Mouse (Mus musculus) CD4-positive helper T cell, adult 2 months (primary cell): ENCODE data around the gene Spcs2.
A peak's percentile ranks its signal among the peaks of the same experiment; 100 is the strongest.

Source experiments
- DNase-seq: peaks from one replicate; pipeline ENCODE4 v3.0.0-alpha.2; 2012; ENCODE audit warnings: low read depth, missing footprints, low spot score

The Spcs2 gene

GRCm38 (mm10) chr7:99863362-99863761 lies at the start of gene Spcs2:
TSS of gene Spcs2 (minus strand) at chr7:99863462.
- DNase-seq = no peak

DNA sequence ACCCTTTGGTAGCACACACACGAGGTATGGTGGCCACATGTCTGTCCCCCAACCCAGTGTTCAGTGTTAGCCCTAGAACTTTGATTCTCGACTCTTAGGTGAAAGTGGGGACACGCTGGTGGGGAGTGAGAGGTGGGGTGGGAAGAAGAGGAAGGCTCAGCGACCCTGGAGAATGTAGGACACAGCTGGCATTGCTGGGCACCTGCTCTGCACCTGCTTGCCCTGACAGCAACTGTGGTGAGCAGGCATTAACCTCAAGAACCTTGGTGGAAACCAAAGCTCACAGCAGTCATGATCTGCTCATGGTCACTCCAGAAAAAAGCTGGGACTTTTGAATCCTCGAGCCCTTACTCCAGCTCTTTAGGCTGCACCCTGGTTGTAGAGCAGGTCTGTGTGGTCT lies 47.8 kb upstream of the Spcs2 start:
- no peak for DNase-seq

GRCm38 (mm10) chr7:99907463-99907862 lies 44.2 kb upstream of the Spcs2 start:
- no peak for DNase-seq

GRCm38 (mm10) chr7:99906346-99906745 lies 43.1 kb upstream of the Spcs2 start:
- no peak for DNase-seq

DNA sequence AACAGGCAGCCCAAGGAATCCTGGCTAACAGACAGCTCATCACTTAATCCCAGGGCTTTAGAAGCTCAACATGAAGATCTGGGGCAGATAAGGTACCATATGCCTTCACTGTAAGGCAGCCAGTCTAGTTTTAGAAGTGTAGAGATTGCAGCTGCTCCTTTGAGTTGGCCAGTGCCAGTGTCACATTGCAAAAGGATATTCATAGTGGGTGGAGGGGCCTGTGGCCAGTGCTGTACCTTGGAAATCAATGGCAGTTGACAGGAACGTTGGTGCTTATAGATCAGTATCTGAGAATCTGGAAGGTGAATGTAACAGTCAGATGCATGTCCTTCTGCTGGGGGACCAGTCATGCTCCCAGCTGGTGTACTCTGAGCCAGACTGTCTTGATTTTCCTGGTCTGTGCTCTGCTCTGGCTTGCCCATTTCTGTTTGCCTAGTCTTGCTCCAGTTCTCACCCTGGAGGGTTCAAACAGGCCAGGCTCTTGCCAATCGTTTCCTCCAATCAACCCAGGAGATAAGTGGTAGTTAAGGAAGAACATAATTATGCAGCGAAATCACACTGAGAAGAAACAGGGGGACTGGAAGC lies 41.3 kb upstream of the Spcs2 start:
- DNase-seq = no peak

DNA sequence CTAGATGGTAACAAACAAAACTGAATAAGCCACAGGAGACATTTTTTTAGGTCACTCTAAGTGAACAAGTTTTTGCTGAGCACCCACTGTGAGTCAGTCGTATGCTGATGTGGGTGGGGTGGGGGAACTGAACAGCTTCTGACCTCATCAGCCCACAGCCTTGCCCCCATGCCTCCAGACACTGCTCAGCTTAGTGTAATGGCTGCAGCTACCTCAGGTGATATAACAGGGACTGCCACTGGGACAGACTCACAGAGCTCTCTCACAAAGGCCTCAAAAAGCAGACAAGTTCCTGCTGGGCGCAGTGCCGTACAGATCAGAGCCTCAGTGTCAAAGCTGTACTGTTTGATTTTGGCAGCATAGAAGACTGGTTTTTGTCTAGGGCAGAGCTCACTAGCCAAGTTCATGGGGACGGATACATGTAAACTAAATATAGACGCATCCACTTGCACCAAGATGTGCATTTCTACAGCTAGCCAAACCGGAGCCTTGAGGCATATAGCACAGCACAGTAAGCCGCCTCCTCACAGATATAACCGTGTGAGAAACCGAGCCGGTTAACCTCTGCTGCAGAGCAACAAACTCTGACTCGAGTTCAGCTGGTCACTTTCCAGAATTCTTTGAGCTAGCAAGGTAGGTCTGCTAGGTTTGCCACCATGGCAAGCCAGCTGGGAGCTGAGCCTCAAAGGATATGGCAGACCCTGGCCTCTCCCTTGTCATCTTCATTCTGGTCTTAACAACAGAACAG lies 39.8 kb upstream of the Spcs2 start:
- DNase-seq = no peak

GRCm38 (mm10) chr7:99902208-99902607 lies 38.9 kb upstream of the Spcs2 start:
- no peak for DNase-seq

DNA sequence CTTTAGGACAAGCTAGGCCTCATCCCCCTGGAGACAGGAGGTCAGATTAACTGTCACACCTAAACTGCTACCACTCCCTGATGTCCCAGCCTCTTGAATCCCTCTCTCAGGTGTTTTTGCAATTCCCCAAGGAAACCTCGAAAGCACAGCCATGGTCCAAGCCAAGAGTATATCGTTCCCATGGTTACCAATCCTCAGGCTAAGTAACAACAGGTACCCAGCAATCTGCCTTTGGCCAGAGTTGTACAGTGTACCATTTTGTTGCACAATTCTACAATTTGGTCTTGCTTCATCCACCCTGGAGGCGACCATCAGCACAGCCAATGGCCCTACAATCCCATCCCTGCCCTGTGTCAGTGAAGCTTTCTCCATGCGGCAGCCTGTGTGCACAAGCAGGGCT lies 33.6 kb upstream of the Spcs2 start:
- no peak for DNase-seq

GRCm38 (mm10) chr7:99894478-99894877 lies 31.2 kb upstream of the Spcs2 start:
- no peak for DNase-seq

DNA sequence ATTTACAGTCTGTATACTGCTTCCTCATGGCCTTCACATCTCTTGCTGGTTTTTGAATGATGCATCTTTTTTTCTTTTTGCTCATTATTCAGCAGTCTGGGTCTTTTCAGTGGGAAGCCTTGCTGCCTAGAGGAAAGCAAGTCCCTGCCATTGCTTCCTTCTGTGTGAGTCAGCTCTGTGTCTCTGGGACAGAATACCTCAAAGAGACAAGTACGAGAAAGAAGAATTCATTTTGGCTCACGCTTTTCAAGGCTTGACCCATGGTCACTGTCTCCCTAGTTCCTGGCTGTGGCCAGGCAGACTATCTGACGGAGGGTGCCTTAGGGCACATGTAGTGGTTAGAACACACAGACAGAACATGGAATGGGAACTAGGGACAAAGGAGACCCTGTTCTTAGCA lies 30.7 kb upstream of the Spcs2 start:
- no peak for DNase-seq

DNA sequence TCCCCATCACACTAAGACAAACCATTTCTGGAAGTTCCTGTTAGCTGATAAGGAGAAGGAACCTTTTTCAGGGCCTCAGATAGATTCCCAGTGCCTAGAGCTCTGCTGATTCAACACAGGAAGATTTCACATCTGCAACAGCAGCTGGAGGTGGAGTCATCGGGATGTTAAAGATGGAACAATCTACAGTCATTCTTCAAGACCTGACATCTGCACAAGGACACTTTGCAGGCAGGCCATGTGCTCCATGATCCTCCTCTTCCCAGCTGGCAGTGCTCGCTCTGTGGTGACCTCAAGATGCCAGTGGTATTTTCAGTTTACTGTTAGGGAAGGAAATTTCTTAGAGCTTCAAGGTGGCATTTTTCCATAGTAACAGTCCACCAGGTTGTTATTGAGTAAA lies 29.1 kb upstream of the Spcs2 start:
- no peak for DNase-seq

DNA sequence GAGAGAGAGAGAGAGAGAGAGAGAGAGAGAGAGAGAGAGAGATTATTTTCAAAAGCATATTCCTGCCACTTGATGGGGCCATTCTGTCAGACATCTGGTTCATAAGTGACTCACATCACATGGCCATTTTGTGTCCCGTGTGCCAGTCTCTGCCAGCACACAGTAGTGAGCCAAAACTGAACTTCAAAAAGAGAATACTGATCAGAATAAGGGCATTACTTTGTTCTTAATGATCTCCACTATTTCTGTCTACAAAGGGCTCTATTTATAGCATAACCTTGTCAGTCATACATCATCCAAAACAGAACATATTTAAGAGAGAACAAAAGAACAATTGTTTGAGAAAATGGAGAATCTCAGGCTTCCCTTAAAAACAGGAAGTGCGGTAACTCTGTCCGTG lies 28.2 kb upstream of the Spcs2 start:
- no peak for DNase-seq

- no peak for DNase-seq
Measured at GRCm38 (mm10) chr7:99890168-99890755, 27.0 kb upstream of the Spcs2 start.

DNA sequence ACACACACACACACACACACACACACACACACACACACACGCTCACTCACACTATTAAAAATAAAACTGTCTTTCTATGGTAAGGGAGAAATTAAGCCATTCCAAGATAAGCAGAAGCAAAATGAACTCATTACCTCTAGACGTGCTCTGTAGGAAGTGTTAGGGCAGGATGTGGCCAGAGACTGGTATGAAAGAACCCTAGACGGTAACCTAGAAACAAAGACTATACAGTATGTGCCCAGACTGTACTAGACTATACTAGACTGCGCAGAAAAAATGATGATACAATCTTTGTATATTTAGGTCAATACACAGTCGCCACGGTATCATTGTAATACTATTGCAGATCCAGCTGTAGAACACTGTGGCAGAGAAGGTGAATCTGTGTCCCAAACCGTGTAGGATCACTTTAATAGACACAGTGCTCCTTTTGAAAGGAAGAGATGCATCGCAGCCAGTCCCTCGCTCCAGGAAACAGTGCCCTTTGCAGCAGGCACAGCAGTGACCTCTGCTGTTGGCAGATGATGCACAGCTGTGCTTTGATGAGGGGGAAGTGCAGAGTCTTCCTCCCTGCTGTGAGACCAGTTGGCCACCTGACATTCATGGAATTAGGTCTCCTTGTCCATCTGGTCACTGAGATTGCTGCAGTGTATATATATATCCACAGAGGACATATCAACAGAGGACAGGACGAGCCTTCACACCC lies 26.1 kb upstream of the Spcs2 start:
- DNase-seq = peak; percentile 70

DNA sequence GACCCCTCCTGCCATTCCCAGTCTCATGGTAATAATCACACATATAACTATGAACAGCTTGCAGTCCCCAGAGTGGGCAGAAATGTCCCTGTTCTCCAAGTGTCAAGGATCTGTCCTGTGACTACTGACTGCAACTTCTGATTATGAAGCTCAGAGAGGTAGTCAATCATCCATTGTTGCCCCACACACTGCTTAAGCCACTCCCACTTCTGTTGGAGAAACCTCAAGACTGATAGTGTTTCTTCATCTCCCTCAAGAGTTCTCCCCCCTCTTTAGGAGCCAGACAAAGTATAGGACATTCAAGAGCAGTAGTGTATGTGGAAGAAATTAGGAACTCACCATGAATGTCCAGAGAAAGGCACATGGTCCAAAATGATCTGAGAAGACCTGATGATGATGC lies 24.5 kb upstream of the Spcs2 start:
- no peak for DNase-seq

DNA sequence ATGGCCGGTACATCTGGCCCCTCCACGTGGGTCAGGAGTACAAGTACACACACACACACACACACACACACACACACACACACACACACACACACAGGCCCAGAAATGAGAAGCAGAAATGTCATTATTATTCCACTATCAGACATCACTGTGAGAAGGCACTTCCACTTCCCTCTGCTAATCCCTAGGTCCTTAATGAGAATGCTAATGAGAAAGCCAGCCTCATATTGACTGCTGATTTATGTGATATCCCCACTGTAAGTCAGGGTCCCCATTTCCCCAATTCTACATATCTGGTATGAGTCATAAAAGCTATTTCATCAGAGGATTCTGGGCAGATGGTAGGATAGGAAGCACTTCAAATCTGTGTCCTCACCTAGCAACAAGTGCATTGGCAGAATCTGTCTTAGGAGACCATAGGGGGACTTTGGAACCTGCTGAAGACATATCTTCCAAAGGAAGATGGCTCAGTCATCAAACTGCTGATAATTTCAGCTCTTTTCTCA lies 24.0 kb upstream of the Spcs2 start:
- no peak for DNase-seq

GRCm38 (mm10) chr7:99878254-99878653 lies 15.0 kb upstream of the Spcs2 start:
- no peak for DNase-seq

DNA sequence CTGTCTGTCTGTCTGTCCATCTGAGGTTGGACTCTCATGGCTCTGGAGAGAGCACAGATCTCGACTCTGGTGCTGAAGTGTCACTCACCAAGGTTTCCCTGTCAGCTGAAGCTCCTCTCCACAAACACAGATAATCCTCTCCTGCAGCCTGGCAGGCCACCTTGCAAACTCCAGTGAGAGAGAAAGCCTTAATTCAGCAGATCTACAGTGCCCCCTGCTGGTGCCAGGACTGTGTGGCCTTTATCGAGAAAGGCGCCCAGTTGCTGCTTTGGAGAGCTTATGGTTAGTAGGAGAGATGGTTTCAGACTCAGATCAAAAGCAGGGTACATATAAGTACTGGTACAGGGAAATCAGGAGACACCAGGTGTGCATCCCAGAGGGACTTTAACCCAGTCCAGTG lies 13.1 kb upstream of the Spcs2 start:
- DNase-seq = peak; percentile 80

GRCm38 (mm10) chr7:99875891-99876290 lies 12.6 kb upstream of the Spcs2 start:
- DNase-seq = no peak

GRCm38 (mm10) chr7:99873965-99874364 lies 10.7 kb upstream of the Spcs2 start:
- no peak for DNase-seq

GRCm38 (mm10) chr7:99869296-99869695 lies 6.0 kb upstream of the Spcs2 start:
- DNase-seq = no peak

GRCm38 (mm10) chr7:99865219-99865618 lies 2.0 kb upstream of the Spcs2 start:
- DNase-seq = no peak
